Mouse (Mus musculus): ENCODE data around the gene Amigo1. TPM values are rescaled to one million over a fixed set of nuclear protein-coding genes. Genes with fewer than 3 reads are reported as not detected.

Gene Amigo1
- polyA plus RNA-seq, 1 experiment from 2014 or later, result 2.5 TPM

GRCm38 (mm10) chr3:108204470-108204869, 18.3 kb downstream of the Amigo1 start:
- 78% methylated on average over 11 of the region's 11 CpGs for WGBS
- Histone ChIP-seq H3K4me1 (ENCODE audit: control insufficient read depth, insufficient read depth, low read length) (peaks cover 16% of the 10 kb centered on the region), H3K27ac (ENCODE audit: low read length) (no peak overlapping the region)

GRCm38 (mm10) chr3:108205601-108206000, 19.5 kb downstream of the Amigo1 start:
- H3K27me3 ChIP-seq (ENCODE audit: control insufficient read depth, insufficient read depth, low read length), result no peaks in the 10 kb centered on the region
- H3K9ac ChIP-seq (ENCODE audit: low read length), result no peak overlapping the region
- no peaks in the 10 kb centered on the region for H3K9me3 ChIP-seq (replicated peaks; ENCODE audit: control insufficient read depth, low read length)
- no peak overlapping the region for H3K4me3 ChIP-seq (ENCODE audit: low read length)
- ATAC-seq (replicated peaks; ENCODE audit: extremely low read depth, insufficient read depth, low FRiP score), result no peak
- H3K36me3 ChIP-seq (ENCODE audit: control insufficient read depth, insufficient read depth), result peaks cover 9% of the 10 kb centered on the region
- whole genome bisulfite sequencing, result 85% methylated on average over 8 of the region's 8 CpGs
- H3K4me2 ChIP-seq (ENCODE audit: low read depth, low read length), result no peak overlapping the region
- peaks cover 18% of the 10 kb centered on the region for H3K4me1 ChIP-seq (ENCODE audit: control insufficient read depth, insufficient read depth, low read length)
- H3K27ac ChIP-seq (ENCODE audit: low read length), result no peak overlapping the region

More at GRCm38 (mm10) chr3:108204470-108204869, 18.3 kb downstream of the Amigo1 start:
- H3K36me3 ChIP-seq (ENCODE audit: control insufficient read depth, insufficient read depth), result peaks cover 9% of the 10 kb centered on the region
- no peak overlapping the region for H3K4me3 ChIP-seq (ENCODE audit: low read length)
- H3K4me2 ChIP-seq (ENCODE audit: low read depth, low read length), result no peak overlapping the region
- H3K9me3 ChIP-seq (replicated peaks; ENCODE audit: control insufficient read depth, low read length), result no peaks in the 10 kb centered on the region
- H3K27me3 ChIP-seq (ENCODE audit: control insufficient read depth, insufficient read depth, low read length), result no peaks in the 10 kb centered on the region
- no peak for ATAC-seq (replicated peaks; ENCODE audit: extremely low read depth, insufficient read depth, low FRiP score)
- H3K9ac ChIP-seq (ENCODE audit: low read length), result no peak overlapping the region

- Histone ChIP-seq H3K4me2 (ENCODE audit: low read depth, low read length) (no peak overlapping the region), H3K36me3 (ENCODE audit: control insufficient read depth, insufficient read depth) (peaks cover 9% of the 10 kb centered on the region), H3K27me3 (ENCODE audit: control insufficient read depth, insufficient read depth, low read length) (no peaks in the 10 kb centered on the region), H3K4me3 (ENCODE audit: low read length) (no peak overlapping the region), H3K4me1 (ENCODE audit: control insufficient read depth, insufficient read depth, low read length) (peaks cover 16% of the 10 kb centered on the region), H3K27ac (ENCODE audit: low read length) (no peak overlapping the region), H3K9me3 (replicated peaks; ENCODE audit: control insufficient read depth, low read length) (no peaks in the 10 kb centered on the region), H3K9ac (ENCODE audit: low read length) (no peak overlapping the region)
- ATAC-seq (replicated peaks; ENCODE audit: extremely low read depth, insufficient read depth, low FRiP score), result no peak
- WGBS, result 70% methylated on average over 15 of the region's 15 CpGs
Observed at GRCm38 (mm10) chr3:108206731-108207375, 20.7 kb downstream of the Amigo1 start.

- H3K9ac ChIP-seq (ENCODE audit: low read length), result peak overlapping the region; percentile 8; the same call in 1 of the 2 replicates
- H3K4me2 ChIP-seq (ENCODE audit: low read depth, low read length), result peak overlapping the region; percentile 83
- no peak for ATAC-seq (replicated peaks; ENCODE audit: extremely low read depth, insufficient read depth, low FRiP score)
- no peaks in the 10 kb centered on the region for H3K27me3 ChIP-seq (ENCODE audit: control insufficient read depth, insufficient read depth, low read length)
- H3K36me3 ChIP-seq (ENCODE audit: control insufficient read depth, insufficient read depth), result peaks cover 9% of the 10 kb centered on the region
- no peak overlapping the region; the same call in 1 of the 2 replicates for H3K4me3 ChIP-seq (ENCODE audit: low read length)
- no peak overlapping the region for H3K27ac ChIP-seq (ENCODE audit: low read length)
- WGBS, result 80% methylated on average over 3 of the region's 3 CpGs
- H3K4me1 ChIP-seq (ENCODE audit: control insufficient read depth, insufficient read depth, low read length), result peaks cover 16% of the 10 kb centered on the region
- no peaks in the 10 kb centered on the region for H3K9me3 ChIP-seq (replicated peaks; ENCODE audit: control insufficient read depth, low read length)
Observed at GRCm38 (mm10) chr3:108209001-108209400, 22.9 kb downstream of the Amigo1 start.

GRCm38 (mm10) chr3:108209536-108209935, 23.4 kb downstream of the Amigo1 start:
- peaks cover 9% of the 10 kb centered on the region for H3K36me3 ChIP-seq (ENCODE audit: control insufficient read depth, insufficient read depth)
- 10% methylated on average over 8 of the region's 8 CpGs for WGBS
- peak overlapping the region; percentile 57 for H3K4me3 ChIP-seq (ENCODE audit: low read length)
- peaks cover 16% of the 10 kb centered on the region for H3K4me1 ChIP-seq (ENCODE audit: control insufficient read depth, insufficient read depth, low read length)
- no peaks in the 10 kb centered on the region for H3K9me3 ChIP-seq (replicated peaks; ENCODE audit: control insufficient read depth, low read length)
- H3K4me2 ChIP-seq (ENCODE audit: low read depth, low read length), result peak overlapping the region; percentile 83
- H3K9ac ChIP-seq (ENCODE audit: low read length), result peak overlapping the region; percentile 71
- no peaks in the 10 kb centered on the region for H3K27me3 ChIP-seq (ENCODE audit: control insufficient read depth, insufficient read depth, low read length)
- H3K27ac ChIP-seq (ENCODE audit: low read length), result no peak overlapping the region
- ATAC-seq (replicated peaks; ENCODE audit: extremely low read depth, insufficient read depth, low FRiP score), result no peak

GRCm38 (mm10) chr3:108209946-108210770, 24.0 kb downstream of the Amigo1 start:
- WGBS, result under 1% methylated on average over 66 of the region's 72 CpGs
- H3K4me2 ChIP-seq (ENCODE audit: low read depth, low read length), result peak overlapping the region; percentile 90
- H3K27ac ChIP-seq (ENCODE audit: low read length), result peak overlapping the region; percentile 87
- peak; percentile 95 for ATAC-seq (replicated peaks; ENCODE audit: extremely low read depth, insufficient read depth, low FRiP score)
- H3K9me3 ChIP-seq (replicated peaks; ENCODE audit: control insufficient read depth, low read length), result no peaks in the 10 kb centered on the region
- peak overlapping the region; percentile 57 for H3K4me3 ChIP-seq (ENCODE audit: low read length)
- peak overlapping the region; percentile 76 for H3K9ac ChIP-seq (ENCODE audit: low read length)
- peaks cover 16% of the 10 kb centered on the region for H3K4me1 ChIP-seq (ENCODE audit: control insufficient read depth, insufficient read depth, low read length)
- no peaks in the 10 kb centered on the region for H3K27me3 ChIP-seq (ENCODE audit: control insufficient read depth, insufficient read depth, low read length)
- H3K36me3 ChIP-seq (ENCODE audit: control insufficient read depth, insufficient read depth), result peaks cover 7% of the 10 kb centered on the region

GRCm38 (mm10) chr3:108210771-108211139, 24.6 kb downstream of the Amigo1 start, which contains the start of gene Atxn7l2:
TSS of gene Atxn7l2 (minus strand) at chr3:108210934.
- Histone ChIP-seq H3K36me3 (ENCODE audit: control insufficient read depth, insufficient read depth) (peaks cover 5% of the 10 kb centered on the region; the same call in 1 of the 2 replicates), H3K4me3 (ENCODE audit: low read length) (peak within 1 kb of the TSS; percentile 57), H3K9me3 (replicated peaks; ENCODE audit: control insufficient read depth, low read length) (no peaks in the 10 kb centered on the region), H3K9ac (ENCODE audit: low read length) (peak within 1 kb of the TSS; percentile 76), H3K4me2 (ENCODE audit: low read depth, low read length) (peak within 1 kb of the TSS; percentile 90), H3K27me3 (ENCODE audit: control insufficient read depth, insufficient read depth, low read length) (no peaks in the 10 kb centered on the region), H3K4me1 (ENCODE audit: control insufficient read depth, insufficient read depth, low read length) (peaks cover 16% of the 10 kb centered on the region), H3K27ac (ENCODE audit: low read length) (peak within 1 kb of the TSS; percentile 87)
- under 1% methylated on average over 14 of the region's 14 CpGs for WGBS
- peak; percentile 72 for ATAC-seq (replicated peaks; ENCODE audit: extremely low read depth, insufficient read depth, low FRiP score)

GRCm38 (mm10) chr3:108211845-108212244, 25.7 kb downstream of the Amigo1 start:
- Histone ChIP-seq H3K4me2 (ENCODE audit: low read depth, low read length) (no peak overlapping the region), H3K9ac (ENCODE audit: low read length) (no peak overlapping the region), H3K27me3 (ENCODE audit: control insufficient read depth, insufficient read depth, low read length) (no peaks in the 10 kb centered on the region), H3K36me3 (ENCODE audit: control insufficient read depth, insufficient read depth) (no peaks in the 10 kb centered on the region), H3K4me3 (ENCODE audit: low read length) (no peak overlapping the region), H3K27ac (ENCODE audit: low read length) (no peak overlapping the region), H3K4me1 (ENCODE audit: control insufficient read depth, insufficient read depth, low read length) (peaks cover 16% of the 10 kb centered on the region), H3K9me3 (replicated peaks; ENCODE audit: control insufficient read depth, low read length) (no peaks in the 10 kb centered on the region)
- WGBS, result 87% methylated on average over 6 of the region's 6 CpGs
- ATAC-seq (replicated peaks; ENCODE audit: extremely low read depth, insufficient read depth, low FRiP score), result no peak

GRCm38 (mm10) chr3:108212406-108212805, 26.3 kb downstream of the Amigo1 start:
- no peaks in the 10 kb centered on the region for H3K9me3 ChIP-seq (replicated peaks; ENCODE audit: control insufficient read depth, low read length)
- H3K27me3 ChIP-seq (ENCODE audit: control insufficient read depth, insufficient read depth, low read length), result no peaks in the 10 kb centered on the region
- H3K4me3 ChIP-seq (ENCODE audit: low read length), result no peak overlapping the region
- ATAC-seq (replicated peaks; ENCODE audit: extremely low read depth, insufficient read depth, low FRiP score), result no peak
- peaks cover 11% of the 10 kb centered on the region for H3K4me1 ChIP-seq (ENCODE audit: control insufficient read depth, insufficient read depth, low read length)
- H3K9ac ChIP-seq (ENCODE audit: low read length), result no peak overlapping the region
- no peak overlapping the region for H3K4me2 ChIP-seq (ENCODE audit: low read depth, low read length)
- WGBS, result 80% methylated on average over 8 of the region's 8 CpGs
- H3K27ac ChIP-seq (ENCODE audit: low read length), result no peak overlapping the region
- no peaks in the 10 kb centered on the region for H3K36me3 ChIP-seq (ENCODE audit: control insufficient read depth, insufficient read depth)
